Mouse (Mus musculus) spleen, embryonic (tissue): ENCODE measurements around the gene Sf3b3.
"Not testable (repeated sequence)": the region's sequence is repeated elsewhere in the genome, so short reads cannot be mapped to it uniquely, and the experiment has no call there.

Experiments
- CTCF ChIA-PET: fragments of 350-600 bp; sonication (Branson Sonifier 250); formaldehyde crosslinking; loops from one replicate; lab custom pipeline; 2022; lab: Charles Lee

The Sf3b3 gene

DNA sequence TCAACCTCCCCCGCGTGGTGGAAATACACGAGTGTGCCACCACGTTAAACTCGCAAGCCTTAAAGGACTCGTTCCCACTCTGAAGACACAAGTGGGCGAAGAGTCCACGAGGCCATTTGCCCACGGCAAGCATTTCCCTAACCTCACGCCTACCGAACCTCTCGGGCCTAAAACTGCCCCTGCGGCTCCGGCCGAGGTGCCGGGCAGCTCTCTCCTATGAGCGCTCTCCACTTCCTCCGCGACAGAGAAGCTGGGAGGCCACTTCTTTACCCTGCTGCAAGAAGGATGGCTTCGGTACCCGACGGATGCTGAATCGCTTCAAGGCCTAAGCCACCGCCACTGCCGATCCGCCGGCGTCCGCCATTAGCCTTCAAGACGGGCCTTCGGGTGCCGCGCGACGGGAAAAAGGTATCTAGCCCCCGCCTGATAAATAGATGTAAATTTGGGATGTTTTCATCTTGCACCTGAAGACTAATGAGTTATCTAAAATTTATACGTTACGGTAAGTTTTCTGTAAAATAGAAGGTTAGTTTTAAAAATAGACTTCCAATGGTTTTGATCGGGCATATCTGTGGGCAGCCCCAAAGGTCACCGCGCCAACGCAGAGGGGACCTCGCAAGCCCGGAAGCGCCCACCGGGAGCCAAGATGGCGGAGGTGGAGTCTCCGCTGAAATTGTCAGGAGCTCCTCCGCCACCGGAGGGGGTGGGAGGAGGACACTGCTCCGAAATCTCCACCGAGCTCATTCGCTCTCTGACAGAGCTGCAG is at the start of gene Sf3b3, which contains the start of gene Cog4:
Gene Sf3b3, minus strand, starts transcription at position 383 of the 766 bp plus-strand sequence.
Gene Cog4, plus strand, starts transcription at position 196 of the 766 bp plus-strand sequence.
- CTCF ChIA-PET = interaction anchor here (0.6 kb wide), 1 partner anchor 191 kb away, joined by 3 read pairs; no protein-coding TSS in a partner anchor

DNA sequence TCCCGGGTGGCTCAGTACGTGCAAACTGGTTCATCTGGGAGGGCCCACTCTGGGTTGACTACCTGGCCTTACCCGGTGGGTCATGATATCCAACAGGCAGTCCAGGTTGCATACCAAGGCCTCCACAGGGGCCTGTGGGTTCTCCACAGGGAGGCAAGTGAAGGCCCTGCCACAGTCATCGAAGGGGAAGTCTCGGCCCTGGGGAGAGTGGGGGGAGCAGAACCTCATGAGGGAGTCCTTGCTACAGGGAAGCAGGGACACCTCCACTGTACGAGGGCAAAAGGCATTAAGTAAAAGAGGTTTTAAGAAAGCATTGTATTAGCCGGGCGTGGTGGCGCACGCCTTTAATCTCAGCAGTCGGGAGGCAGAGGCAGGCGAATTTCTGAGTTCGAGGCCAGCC is 49.2 kb upstream of the Sf3b3 start:
- CTCF ChIA-PET = no interaction called here

DNA sequence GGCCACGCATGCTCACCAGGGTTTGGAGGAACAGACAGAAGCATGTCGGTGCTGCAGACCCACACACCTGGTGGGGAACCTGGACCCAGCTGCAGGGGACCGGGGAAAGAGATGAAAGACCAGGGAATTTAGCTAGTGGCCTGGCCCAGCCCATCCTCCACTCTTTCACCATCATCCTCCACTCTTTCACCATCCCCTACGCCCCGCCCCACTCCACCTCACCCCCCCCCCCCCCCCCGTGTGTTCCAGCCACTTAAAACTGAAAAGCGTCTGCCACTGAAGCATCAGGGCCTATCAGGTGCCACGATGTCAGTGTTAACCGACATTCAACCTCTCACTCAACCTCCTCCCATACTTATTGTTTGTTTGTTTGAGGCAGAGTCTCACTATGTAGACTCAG is 48.7 kb upstream of the Sf3b3 start:
- CTCF ChIA-PET = no interaction called here

DNA sequence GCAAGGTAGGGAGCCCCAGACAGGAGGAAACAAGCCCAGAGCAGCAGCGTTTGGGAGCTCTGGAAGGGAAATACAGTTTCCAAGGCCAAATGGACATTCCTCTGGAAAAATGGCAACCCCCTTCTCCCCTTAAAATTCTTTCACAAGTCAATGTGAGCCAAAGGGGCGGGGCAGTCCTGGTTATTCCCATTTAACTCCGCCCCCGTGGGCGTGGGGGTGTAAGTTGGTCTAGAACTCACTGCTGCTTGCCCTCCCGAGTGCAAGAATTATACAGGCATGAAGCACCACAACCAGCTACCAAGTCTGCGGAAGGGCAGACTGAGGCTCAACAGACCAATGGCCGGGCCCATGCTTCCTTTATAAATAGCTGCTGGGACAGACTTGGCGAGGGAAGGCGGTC is 48.3 kb upstream of the Sf3b3 start:
- CTCF ChIA-PET = no interaction called here

DNA sequence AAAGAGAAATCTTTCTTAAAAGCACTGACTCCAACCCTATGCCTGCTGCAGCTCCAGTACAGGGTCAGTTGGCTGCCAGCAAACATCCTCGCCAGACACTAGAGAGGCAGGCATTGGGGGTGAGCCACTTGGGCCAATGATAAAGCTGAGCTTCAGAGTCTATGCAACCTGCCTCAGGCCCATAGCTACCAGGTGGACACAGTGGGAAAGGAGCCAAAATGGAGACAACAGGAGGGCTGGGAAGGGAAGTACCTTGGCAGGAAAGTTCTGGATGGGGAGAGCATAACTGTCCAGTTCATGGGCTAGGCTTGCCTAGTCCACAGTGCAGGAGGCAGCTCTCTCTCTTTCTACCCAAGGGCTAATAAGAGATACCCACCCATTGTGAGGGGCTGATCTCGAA is 46.3 kb upstream of the Sf3b3 start:
- CTCF ChIA-PET = interaction anchor here (0.7 kb wide), 1 partner anchor 25 kb away, joined by 6 read pairs; no protein-coding TSS in a partner anchor

DNA sequence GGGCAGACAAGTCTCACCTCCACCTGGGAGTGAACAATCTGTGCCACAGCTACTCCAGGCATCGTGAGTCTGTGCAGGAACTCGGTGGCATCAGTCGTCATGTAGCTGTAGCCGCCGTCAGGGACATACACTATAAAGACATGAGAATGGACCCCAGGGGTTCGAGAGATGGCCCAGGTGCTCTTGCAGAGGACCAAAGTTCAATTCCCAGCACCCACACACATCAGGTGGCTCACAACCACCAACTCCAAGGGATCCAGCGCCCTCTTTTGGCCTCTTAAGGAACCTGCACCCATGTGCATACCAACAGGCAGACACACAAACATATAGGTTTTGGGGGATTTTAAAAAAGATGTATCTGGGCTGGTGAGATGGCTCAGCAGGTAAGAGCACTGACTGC is 45.5 kb upstream of the Sf3b3 start:
- CTCF ChIA-PET = interaction anchor here (0.7 kb wide), 1 partner anchor 26 kb away, joined by 6 read pairs; no protein-coding TSS in a partner anchor

DNA sequence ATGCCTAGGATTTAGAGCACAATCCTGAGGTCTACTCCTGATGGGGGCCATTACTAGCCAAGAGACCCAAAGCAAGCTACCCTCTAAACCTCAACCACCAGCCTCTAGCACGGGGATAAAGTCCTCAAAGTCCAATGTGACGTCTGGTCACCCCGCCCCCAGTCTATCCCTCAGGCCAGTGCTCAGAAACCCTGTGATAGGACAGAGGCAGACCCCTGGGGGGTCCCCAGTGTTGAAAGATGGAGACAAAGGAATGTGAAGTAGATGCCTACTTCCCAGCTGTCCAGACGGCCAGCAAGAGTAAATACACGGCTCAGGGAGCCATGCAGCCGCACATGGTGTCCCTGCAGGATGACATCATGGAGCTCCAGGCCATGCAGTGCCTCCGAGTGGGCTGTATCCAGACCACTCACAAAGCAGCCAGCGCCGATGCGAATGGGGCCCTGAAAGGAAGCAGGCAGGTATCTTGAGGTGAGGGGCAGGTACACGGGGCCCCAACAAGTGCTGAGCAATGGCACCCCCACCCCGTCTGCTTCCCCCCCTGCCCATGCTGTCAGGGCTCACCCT is 43.4 kb upstream of the Sf3b3 start:
- CTCF ChIA-PET = no interaction called here

DNA sequence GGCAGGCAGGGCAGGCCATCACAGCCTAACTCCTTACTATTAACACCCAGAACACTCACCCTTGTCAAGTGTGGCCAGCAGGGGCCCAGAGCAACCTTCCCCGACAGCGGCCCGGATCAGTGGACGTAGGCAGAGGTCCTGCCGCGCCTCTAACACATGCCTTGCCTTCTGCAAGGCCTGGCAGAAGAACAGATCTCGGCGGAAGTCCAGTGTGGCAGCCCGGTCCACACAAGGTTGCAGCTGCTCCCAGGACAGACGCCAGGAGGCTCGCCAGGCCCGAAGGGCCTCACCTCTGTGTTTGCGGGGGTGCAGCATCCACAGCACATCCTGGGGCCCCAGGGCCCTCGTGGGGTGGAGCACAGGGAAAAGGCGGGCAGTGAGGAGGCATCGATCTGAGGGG is 42.3 kb upstream of the Sf3b3 start:
- CTCF ChIA-PET = no interaction called here

DNA sequence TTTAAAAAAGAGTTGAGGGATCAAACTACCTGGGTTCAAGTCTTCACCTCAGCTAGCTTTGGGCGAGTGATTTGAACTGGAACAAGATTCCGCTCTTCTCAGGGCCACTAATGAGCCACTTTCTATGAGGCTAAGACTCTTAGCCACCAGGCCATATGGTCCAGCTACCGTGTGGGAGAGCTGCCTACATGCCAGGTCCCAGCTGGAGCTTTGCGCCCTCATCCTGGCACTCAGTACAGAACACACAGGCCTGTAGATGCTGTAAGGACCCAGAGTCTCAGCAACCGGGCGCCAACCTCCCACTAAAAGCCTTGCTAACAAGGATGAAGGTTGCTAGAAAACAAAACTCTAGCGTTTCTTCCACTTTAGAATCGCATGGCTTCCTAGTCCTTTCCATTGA is 41.9 kb upstream of the Sf3b3 start:
- CTCF ChIA-PET = no interaction called here

DNA sequence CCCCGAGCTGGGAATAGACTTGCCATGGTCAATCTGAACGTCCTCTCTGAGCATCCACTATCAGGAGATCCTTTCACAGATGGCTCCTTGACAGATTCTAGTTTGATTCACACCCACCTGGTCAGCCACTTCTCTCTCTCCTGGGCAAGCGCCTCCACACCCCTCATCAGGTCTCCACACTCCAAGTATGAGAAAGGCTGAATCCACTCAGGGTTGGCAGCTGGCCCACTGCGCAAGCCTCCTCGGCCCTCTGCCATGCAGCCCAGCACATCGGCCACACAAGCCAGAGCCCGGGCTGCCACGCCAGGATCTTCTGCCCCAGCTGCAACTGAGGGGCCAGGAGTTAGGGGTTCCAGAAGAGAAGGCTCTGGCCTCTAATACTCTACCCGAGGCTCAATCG is 41.0 kb upstream of the Sf3b3 start:
- CTCF ChIA-PET = no interaction called here

DNA sequence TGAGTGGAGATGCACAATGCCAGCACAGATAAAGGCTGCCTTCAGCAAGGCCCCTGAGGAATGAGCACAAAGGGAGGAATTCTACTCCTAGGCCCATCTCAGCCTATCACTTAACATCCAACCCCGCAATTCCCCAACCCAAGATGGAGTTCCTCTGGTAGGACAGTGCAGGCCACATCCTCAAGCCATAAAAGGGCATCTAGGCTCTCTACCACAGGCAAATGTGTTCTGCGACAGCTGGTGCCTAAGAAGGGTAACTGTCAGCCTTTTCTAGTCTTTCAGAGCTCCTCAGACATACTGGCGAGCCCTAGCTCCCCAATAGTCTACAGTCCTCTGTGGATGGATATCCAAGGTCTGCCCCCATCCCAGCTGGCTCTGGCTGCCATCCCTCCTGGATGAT is 40.0 kb upstream of the Sf3b3 start:
- CTCF ChIA-PET = no interaction called here

DNA sequence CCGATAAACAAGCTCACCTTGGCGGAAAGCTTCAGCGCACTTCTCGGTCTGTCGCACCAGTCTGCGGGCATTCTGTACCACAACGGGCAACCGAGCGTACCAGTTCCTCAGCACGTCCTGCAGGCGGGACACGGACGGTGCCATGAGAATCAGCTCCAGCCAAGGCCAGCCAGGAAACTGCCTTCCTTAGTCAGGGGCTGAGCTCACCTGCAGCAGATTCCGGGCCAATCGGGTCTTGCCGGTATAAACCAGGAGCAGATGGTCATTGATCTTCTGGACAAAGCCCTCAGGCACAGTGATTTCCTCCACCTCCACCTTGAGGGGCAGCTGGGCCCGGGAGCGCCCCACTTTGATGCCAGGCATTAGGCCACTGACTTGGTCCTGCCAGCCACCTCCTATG is 37.2 kb upstream of the Sf3b3 start:
- CTCF ChIA-PET = interaction anchor here (1.2 kb wide), 1 partner anchor 66 kb away, joined by 3 read pairs; no protein-coding TSS in a partner anchor

DNA sequence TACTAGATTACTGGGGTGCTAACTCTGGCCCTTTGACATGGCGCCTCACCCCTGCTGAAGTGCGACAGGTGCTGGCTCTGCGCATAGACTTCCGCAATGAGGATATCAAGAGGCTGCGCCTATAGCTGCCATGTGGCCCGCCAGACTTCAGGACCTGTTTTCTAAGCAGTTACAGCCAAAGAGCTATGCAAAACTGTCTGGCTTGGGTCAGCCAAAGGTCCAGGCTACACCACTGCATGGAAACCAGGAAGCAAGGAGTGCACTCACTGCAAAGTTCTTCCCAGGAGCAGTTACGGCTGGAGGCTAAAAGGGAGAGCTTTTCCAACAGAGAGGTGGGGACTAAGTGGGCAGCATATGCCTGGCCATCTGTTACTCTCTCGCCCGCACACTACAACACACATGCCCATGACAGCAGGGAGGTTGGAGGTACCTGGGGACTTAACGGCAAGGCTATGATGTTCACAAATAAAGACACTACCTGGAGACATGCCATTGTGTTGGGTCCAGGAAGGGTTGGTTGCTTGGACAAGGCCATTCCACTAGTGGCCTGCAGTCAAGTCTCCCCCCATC is 35.2 kb upstream of the Sf3b3 start:
- CTCF ChIA-PET = no interaction called here

DNA sequence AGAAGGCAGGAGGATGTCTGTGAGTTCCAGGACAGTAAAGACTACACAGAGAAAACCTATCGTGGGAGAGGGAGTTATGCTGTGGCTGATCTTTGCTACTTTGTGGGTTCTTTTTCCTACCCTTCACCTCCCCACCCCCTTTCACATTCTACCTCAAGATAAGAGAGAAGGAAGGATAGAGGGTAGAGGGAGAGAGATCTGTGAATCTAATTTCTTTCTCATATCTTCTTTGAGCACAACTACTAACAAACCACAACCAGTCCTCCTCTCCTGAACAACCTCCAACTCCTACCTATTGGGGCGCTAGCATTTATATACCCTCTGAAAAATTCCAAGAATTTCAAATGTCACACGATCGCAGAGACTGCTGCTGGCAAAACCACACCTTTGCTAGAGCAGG is 31.3 kb upstream of the Sf3b3 start:
- CTCF ChIA-PET = no interaction called here

DNA sequence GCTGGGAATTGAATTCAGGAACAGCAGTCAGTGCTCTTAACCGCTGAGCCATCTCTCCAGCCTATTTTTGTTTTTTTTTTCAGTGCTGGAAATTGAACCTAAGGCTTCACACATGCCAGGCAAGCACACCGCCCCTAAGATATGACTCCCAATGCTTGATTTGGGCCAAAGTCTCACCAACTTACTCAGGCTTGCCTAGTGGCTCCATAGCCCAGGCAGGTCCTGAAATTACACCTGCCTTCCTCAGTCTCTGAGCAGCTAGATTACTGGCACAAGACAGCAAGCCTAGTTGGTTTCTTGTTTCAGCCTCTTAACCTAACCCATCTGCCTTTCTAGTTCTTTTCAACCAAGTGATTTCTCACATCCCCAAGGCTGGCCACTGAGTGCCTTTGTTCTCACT is 23.9 kb upstream of the Sf3b3 start:
- CTCF ChIA-PET = no interaction called here

DNA sequence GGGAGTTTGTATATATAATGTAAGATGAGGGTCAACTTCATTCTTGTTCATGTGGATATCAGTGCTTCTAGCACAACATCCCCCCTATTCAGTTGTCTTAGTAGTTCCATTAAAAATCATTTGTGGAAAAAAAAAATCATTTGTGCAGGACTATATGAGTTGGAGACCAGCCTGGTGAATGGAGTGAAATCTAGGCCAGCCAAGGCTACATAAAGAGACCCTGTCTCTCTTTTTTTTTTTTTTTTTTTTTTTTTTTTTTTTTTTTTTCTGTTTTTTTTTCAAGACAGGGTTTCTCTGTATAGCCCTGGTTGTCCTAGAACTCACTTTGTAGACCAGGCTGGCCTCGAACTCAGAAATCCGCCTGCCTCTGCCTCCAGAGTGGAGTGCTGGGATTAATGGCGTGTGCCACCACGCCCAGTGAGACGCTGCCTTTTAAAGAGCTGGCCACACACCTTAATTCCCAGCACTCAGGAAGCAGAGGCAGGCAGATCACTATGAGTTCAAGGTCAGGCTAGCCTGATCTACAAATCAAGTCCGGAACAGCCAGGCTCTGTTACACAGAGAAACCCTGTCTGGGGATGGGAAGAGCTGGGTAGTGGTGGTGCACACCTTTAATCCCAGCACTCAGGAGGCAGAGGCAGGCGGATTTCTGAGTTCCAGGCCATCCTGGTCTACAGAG is 14.9 kb upstream of the Sf3b3 start:
- CTCF ChIA-PET = not testable (repeated sequence)

DNA sequence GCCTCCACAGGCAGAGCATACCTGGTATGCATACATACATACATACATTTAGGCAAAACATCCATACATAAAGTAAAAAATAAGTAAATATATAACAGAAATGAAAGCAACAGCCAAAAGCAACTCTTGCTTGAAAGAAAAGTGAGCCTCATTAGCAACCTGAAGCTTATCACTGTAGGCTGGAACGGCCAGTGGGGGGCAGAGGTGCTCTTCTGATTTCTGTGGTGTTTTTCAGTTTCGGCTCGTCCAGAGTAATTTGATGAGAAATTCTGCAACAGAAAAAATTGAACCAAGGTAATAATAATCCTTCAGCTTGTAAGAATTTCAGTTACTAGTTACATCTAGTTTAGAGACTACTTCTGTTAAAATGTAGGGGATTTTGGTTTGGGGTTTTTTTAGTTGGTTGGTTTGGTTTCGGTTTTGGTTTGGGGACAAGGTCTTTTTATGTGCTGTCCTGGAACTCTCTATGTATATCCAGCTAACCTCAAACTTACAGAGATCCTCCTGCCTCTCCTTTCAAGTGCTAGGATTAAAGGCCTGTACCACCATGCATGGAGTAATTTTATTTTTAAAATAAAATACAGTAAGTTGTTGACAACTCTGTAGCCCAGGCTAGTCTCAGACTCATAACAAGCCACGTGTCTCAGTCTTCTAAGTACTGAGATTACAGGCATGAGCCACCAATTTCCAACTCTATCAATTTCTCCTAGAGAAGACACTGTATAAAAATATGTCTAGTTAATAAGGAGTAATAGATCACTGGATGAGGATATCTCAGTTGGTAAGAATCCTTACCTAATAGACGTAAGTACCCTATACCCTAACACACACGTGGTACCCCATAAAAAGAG is 13.3 kb upstream of the Sf3b3 start:
- CTCF ChIA-PET = interaction anchor here (0.6 to 1.4 kb wide), 2 partner anchors 19 to 357 kb away, joined by 3 to 4 read pairs; no protein-coding TSS in a partner anchor

DNA sequence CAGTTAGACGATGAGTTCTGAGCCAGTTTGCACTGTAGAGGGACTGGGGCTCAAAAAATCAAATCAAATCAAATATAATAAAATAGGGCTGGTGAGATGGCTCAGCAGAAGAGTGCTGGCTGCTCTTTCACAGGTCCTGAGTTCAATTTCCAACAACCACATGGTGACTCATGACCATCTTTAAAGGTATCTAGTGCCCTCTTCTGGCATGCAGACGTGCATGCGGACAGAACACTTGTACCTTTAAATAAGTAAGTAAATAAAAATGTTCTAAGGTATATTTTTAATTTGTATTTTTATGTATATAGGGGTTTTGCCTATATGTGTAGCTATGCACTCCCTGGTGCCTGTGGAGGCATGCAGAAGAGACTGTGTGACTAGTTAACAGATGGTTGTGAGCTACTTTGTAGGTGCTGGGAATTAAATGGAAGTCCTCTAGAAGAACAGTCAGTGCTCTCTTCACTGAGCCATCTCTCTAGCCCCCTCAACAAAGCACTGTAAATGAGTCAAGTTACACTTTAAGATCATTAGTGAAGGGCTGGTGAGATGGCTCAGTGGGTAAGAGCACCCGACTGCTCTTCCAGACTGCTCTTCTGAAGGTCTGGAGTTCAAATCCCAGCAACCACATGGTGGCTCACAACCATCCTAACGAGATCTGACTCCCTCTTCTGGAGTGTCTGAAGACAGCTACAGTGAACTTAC is 10.3 kb upstream of the Sf3b3 start:
- CTCF ChIA-PET = no interaction called here

DNA sequence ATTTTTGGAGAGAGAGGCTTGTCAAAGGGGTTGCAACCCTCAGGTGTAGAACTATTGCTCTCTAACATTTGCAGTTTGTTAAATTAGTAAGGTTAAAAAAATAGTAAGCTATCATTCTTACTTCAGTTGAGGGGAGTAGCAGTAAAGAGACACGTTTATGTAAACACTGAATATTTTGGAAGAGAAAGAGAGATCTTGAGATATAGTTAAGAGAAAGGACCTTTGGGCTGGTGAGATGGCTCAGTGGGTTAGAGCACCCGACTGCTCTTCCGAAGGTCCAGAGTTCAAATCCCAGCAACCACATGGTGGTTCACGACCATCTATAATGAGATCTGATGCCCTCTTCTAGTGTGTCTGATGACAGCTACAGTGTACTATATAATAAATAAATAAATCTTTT is 9.5 kb upstream of the Sf3b3 start:
- CTCF ChIA-PET = not testable (repeated sequence)

DNA sequence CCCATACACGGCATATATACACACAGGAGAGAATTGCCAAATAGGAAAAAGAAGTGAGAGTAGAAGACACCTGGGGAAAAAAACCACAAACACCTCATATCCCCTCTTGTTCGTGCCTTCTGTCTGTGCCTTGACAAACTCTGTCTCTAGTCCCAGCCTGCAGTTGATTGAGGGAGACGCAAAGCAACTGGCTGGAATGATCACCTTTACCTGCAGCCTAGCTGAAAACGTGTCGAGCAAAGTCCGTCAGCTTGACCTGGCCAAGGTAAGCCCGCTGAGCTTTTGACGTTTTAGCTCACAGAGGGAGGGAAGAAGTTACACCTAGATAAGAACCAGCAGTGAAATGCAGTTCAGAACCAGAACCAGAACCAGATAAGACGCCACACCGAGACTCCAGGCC is 4.6 kb upstream of the Sf3b3 start:
- CTCF ChIA-PET = no interaction called here
